Mouse (Mus musculus): ENCODE data around the gene Depdc1b. TPM values are rescaled to one million over a fixed set of nuclear protein-coding genes. Genes with fewer than 3 reads are reported as not detected.

Depdc1b gene
- 6.0 and 6.9 TPM in 2 replicates for polyA plus RNA-seq (2015; fragmentation: Nextera tagmentation; extraction: Ambion mirVana)

DNA sequence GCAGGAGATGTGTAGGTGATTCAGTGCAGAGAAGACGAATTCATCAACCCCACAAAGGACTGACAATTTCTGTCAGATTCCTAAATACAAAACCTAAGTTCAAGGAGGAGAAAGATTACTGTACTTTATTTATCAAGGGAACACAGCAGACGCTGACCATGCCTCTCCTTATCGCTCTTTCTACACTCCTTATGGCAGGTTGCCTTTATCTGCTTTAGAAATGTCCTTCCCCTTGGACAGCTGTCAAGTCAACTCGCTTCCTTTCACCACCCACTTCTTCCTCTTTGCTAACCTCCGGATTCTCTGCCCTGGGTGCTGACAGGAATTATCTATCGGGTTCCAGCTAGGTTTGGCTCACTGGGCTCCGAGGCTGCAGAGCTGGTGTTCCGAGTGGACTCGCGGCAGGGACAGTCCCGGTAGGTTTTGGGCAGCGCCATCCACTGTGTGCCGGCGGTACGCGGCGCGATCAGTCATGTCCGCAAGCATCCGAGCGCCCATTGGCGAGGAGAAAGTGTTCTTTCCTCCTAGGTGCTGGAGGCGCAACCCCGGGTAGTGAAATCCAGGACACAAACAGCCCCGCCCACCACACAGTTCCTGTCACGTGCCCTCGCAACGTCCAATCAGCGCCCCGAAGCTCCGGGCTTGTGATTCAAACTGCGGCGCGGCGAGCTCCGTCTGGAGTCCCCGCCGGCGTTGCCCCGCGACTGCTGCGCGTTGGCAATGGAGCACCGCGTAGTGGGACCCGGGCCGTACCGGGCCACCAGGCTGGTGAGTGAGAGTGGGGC, at the start of gene Depdc1b:
TSS of gene Depdc1b (plus strand) at position 631 of the 785 bp plus-strand sequence.
- Histone ChIP-seq H3K9me3 (no peaks in the 10 kb centered on the region), H3K4me3 (peak within 1 kb of the TSS; percentile 77), H3K27ac (peak within 1 kb of the TSS; percentile 61; the same call in 1 of the 2 replicates), H3K9ac (peak within 1 kb of the TSS; percentile 62), H3K4me2 (peak within 1 kb of the TSS; percentile 95), H3K36me3 (no peaks in the 10 kb centered on the region), H3K4me1 (peaks cover 14% of the 10 kb centered on the region), H3K27me3 (no peaks in the 10 kb centered on the region)
- WGBS, result 2% methylated on average over 48 of the region's 48 CpGs
- peak; percentile 90 for ATAC-seq (ENCODE audit: insufficient number of reproducible peaks, low FRiP score, low TSS enrichment, low read depth)

DNA sequence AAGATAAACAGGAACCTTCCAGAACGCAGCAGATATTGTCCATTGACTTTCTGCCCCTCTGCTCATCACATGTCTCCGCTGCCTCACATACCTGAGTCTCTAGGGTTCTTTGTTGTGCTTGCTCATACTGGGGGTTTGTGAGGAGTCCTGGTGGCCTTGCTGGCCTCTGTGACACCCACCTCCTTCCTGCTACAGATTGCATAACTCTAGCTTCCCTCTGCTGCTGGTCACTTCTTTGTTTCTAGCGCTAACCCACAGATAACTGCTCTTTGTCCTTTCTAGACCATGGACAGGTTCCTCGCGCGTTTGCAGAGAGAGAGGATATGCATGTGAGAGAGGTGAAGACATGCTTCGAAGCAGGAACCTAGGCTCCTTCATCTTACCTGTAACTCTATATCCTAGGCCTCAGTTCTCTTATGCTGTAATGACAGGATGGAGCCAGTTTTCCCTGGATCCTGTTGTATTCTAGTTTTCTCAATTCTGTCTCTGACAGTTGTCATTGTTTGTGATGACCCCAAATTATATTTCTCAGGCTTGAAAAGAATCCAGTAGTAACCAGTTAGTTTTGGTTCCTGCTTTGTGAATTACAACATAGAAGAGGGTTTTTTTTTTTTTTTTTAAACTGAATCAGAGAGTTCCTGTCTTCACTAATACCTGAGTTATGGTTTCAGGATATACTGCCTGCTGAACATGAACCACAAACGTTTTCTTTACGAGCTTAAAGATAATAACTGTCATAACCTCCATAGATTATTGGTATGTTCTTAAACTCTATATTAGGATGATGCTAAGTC, 48.1 kb upstream of the Depdc1b start:
- H3K4me2 ChIP-seq, result no peak overlapping the region

DNA sequence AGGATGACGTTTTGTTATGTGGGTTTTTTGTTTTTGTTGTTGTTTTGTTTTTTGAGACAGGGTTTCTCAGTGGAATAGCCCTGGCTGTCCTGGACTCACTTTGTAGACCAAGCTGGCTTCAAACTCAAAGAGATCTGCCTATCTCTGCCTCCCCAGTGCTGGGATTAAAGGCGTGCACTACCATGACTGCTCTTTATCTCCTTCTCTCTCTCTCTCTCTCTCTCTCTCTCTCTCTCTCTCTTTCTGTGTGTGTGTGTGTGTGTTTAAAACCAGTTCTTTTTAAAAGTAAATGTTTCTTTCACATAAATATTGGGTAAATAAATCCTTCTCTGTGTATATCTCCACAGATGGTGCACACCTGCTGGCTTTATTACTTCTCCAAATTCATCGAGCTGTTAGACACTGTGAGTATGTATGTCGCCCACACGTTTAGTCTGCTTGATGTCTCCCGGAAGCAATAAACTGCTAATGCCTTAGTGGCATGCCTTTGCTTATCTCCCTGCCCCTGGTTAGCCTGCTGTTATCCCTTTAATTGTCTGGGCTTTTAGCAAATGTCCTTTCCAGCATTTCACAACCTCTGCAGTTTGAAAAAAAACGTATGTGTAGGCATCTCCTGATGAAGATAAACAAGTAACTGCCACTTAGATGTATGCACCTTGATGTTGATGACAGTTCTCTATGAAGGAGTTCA, 44.5 kb upstream of the Depdc1b start:
- H3K36me3 ChIP-seq, result no peaks in the 10 kb centered on the region
- ATAC-seq (ENCODE audit: insufficient number of reproducible peaks, low FRiP score, low TSS enrichment, low read depth), result no peak
- H3K9ac ChIP-seq, result no peak overlapping the region
- no peak overlapping the region for H3K4me3 ChIP-seq
- H3K9me3 ChIP-seq, result no peaks in the 10 kb centered on the region
- no peaks in the 10 kb centered on the region for H3K27me3 ChIP-seq
- no peak overlapping the region for H3K27ac ChIP-seq
- WGBS, result 25% methylated on average over 7 of the region's 7 CpGs
- H3K4me2 ChIP-seq, result no peak overlapping the region
- H3K4me1 ChIP-seq, result peaks cover 14% of the 10 kb centered on the region

More for the DNA sequence above, 48.1 kb upstream of the Depdc1b start:
- Histone ChIP-seq H3K27me3 (no peaks in the 10 kb centered on the region), H3K9me3 (no peaks in the 10 kb centered on the region), H3K36me3 (no peaks in the 10 kb centered on the region), H3K27ac (no peak overlapping the region), H3K9ac (no peak overlapping the region), H3K4me3 (no peak overlapping the region), H3K4me1 (peaks cover 11% of the 10 kb centered on the region)
- no peak for ATAC-seq (ENCODE audit: insufficient number of reproducible peaks, low FRiP score, low TSS enrichment, low read depth)
- WGBS, result 67% methylated on average over 9 of the region's 9 CpGs

DNA sequence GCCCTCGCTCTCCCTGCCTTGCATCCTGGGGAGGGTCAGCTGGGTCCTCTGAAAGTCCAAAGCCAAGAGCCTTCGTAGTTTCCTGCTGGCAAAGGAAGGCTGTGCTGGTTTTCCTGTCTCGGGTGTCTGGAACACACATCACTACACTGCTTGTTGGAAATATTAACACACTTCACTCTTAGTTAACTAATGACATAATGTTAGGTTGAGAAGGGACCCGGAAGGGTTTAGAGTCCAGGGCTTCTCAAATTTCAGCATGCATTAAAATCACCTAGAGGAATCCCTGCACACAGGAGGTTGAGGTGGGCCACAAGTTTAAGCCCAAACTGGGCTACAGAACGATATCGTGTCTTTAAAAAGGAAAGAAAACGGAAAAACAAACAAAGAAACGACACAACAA, 43.8 kb upstream of the Depdc1b start:
- Histone ChIP-seq H3K27ac (no peak overlapping the region), H3K36me3 (no peaks in the 10 kb centered on the region), H3K9ac (no peak overlapping the region), H3K4me3 (no peak overlapping the region), H3K4me1 (peaks cover 14% of the 10 kb centered on the region), H3K9me3 (no peaks in the 10 kb centered on the region), H3K27me3 (no peaks in the 10 kb centered on the region), H3K4me2 (no peak overlapping the region)
- 38% methylated on average over 8 of the region's 8 CpGs for WGBS
- ATAC-seq (ENCODE audit: insufficient number of reproducible peaks, low FRiP score, low TSS enrichment, low read depth), result no peak

GRCm38 (mm10) chr13:108273034-108273433, 43.1 kb upstream of the Depdc1b start:
- H3K27ac ChIP-seq, result no peak overlapping the region
- ATAC-seq (ENCODE audit: insufficient number of reproducible peaks, low FRiP score, low TSS enrichment, low read depth), result no peak
- no peaks in the 10 kb centered on the region for H3K36me3 ChIP-seq
- WGBS, result 35% methylated on average over 15 of the region's 15 CpGs
- peaks cover 14% of the 10 kb centered on the region for H3K4me1 ChIP-seq
- H3K9me3 ChIP-seq, result no peaks in the 10 kb centered on the region
- no peak overlapping the region for H3K9ac ChIP-seq
- H3K4me3 ChIP-seq, result no peak overlapping the region
- peak overlapping the region; percentile 19; the same call in 1 of the 2 replicates for H3K4me2 ChIP-seq
- H3K27me3 ChIP-seq, result no peaks in the 10 kb centered on the region

- H3K9me3 ChIP-seq, result no peaks in the 10 kb centered on the region
- 36% methylated on average over 5 of the region's 5 CpGs for WGBS
- ATAC-seq (ENCODE audit: insufficient number of reproducible peaks, low FRiP score, low TSS enrichment, low read depth), result no peak
- H3K36me3 ChIP-seq, result no peaks in the 10 kb centered on the region
- 0 out of 2 replicates have a peak overlapping the region, but pooled peaks have one; percentile 19 for H3K4me2 ChIP-seq
- peaks cover 14% of the 10 kb centered on the region for H3K4me1 ChIP-seq
- no peak overlapping the region for H3K9ac ChIP-seq
- no peak overlapping the region for H3K27ac ChIP-seq
- no peak overlapping the region for H3K4me3 ChIP-seq
- no peaks in the 10 kb centered on the region for H3K27me3 ChIP-seq
Observed at GRCm38 (mm10) chr13:108273456-108273855, 42.7 kb upstream of the Depdc1b start.

DNA sequence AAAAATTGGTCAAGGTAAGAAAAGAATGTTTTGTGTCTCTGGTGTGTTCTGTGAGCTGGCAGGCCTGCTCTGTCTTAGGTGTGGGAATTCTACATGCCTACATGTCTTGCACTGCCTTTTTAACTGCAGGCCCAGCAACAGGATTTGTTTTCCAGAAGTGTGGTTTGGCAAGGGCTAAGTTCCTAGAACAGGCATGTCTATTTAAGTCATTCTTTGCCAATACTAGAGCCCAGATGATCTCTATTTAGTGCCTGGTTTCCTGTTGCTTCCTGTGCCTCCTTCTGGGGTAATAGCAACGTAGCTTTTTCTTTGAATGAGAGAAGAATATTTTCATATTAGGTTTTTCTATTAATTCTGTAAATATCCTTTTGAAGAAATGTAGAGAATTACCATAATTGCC, 39.6 kb upstream of the Depdc1b start:
- 19% methylated on average over 1 of the region's 1 CpGs for WGBS
- H3K4me3 ChIP-seq, result no peak overlapping the region
- H3K4me2 ChIP-seq, result no peak overlapping the region
- H3K27me3 ChIP-seq, result no peaks in the 10 kb centered on the region
- ATAC-seq (ENCODE audit: insufficient number of reproducible peaks, low FRiP score, low TSS enrichment, low read depth), result no peak
- H3K27ac ChIP-seq, result no peak overlapping the region
- no peak overlapping the region for H3K9ac ChIP-seq
- no peaks in the 10 kb centered on the region for H3K36me3 ChIP-seq
- H3K9me3 ChIP-seq, result no peaks in the 10 kb centered on the region
- H3K4me1 ChIP-seq, result peaks cover 14% of the 10 kb centered on the region

GRCm38 (mm10) chr13:108277320-108277719, 38.8 kb upstream of the Depdc1b start:
- no peaks in the 10 kb centered on the region for H3K36me3 ChIP-seq
- H3K4me2 ChIP-seq, result no peak overlapping the region
- H3K9ac ChIP-seq, result no peak overlapping the region
- H3K4me3 ChIP-seq, result no peak overlapping the region
- WGBS, result 77% methylated on average over 7 of the region's 7 CpGs
- no peak overlapping the region for H3K27ac ChIP-seq
- H3K9me3 ChIP-seq, result no peaks in the 10 kb centered on the region
- H3K4me1 ChIP-seq, result peaks cover 10% of the 10 kb centered on the region
- ATAC-seq (ENCODE audit: insufficient number of reproducible peaks, low FRiP score, low TSS enrichment, low read depth), result no peak
- H3K27me3 ChIP-seq, result no peaks in the 10 kb centered on the region

DNA sequence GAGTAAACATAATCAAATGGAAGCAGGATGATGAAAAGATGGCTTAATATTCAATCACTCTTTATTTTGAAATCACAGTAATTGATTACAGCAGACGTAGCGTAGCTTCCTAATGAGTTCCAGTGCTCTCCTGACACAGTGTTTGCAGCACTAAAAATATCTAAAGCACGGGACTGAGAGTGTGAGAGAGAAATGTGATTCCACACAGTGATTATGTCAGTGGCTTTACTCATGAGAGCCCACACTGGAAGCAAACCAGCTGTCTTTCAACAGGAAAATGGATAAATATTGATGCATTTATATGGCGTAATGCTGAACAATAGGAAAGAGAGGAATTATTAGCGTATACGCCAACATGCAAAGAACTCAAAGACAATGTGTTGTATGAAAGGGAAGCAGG, 37.5 kb upstream of the Depdc1b start:
- WGBS, result 48% methylated on average over 6 of the region's 6 CpGs
- ATAC-seq (ENCODE audit: insufficient number of reproducible peaks, low FRiP score, low TSS enrichment, low read depth), result no peak

DNA sequence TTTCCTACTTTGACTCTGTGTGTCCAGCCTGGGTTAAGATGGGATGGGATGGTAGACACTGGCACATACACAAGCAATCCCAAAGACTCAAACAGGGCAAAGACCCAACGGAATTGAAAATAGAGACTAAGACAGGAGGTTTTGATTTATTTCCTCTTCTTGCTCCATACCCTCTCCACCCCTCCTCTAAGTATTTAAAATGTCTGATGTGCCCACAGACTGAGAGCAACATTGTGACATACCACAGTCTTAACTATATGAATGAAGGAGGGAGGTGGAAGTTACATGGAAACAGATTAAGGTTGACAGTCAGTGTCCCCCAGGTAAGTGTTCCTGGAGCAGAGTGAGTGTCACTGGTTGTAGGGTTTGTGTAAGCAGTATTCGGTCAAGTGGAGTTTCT, 31.8 kb upstream of the Depdc1b start:
- H3K9me3 ChIP-seq, result no peaks in the 10 kb centered on the region
- H3K27ac ChIP-seq, result no peak overlapping the region
- H3K4me3 ChIP-seq, result no peak overlapping the region
- no peaks in the 10 kb centered on the region for H3K27me3 ChIP-seq
- H3K4me1 ChIP-seq, result no peaks in the 10 kb centered on the region
- no peak for ATAC-seq (ENCODE audit: insufficient number of reproducible peaks, low FRiP score, low TSS enrichment, low read depth)
- H3K9ac ChIP-seq, result no peak overlapping the region
- no peaks in the 10 kb centered on the region for H3K36me3 ChIP-seq
- WGBS, result 84% methylated on average over 2 of the region's 2 CpGs
- no peak overlapping the region for H3K4me2 ChIP-seq

More for the DNA sequence above, 37.5 kb upstream of the Depdc1b start:
- no peaks in the 10 kb centered on the region for H3K4me1 ChIP-seq
- no peaks in the 10 kb centered on the region for H3K27me3 ChIP-seq
- H3K9ac ChIP-seq, result no peak overlapping the region
- no peak overlapping the region for H3K4me3 ChIP-seq
- no peaks in the 10 kb centered on the region for H3K9me3 ChIP-seq
- no peaks in the 10 kb centered on the region for H3K36me3 ChIP-seq
- H3K4me2 ChIP-seq, result no peak overlapping the region
- no peak overlapping the region for H3K27ac ChIP-seq

DNA sequence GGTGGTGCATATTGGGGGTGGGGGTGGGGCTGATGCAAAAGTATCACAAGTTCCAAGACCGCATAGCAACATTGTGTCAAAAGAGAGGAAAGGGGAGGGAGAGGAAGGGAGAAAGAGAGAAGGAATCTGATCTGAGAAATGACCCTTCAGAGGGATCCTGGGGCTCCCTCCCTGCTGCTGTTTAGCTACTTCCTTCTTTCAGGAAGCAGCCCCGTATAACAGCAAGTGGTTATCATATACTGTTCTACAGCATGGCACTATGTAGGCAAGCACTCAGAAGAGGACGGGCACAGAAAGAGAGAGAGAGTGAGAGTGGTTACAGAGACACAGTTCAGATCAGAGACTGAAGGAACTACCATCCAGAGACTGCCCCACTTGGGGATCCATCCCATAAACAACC, 28.2 kb upstream of the Depdc1b start:
- H3K27ac ChIP-seq, result no peak overlapping the region
- no peaks in the 10 kb centered on the region for H3K4me1 ChIP-seq
- no peaks in the 10 kb centered on the region for H3K36me3 ChIP-seq
- H3K9ac ChIP-seq, result no peak overlapping the region
- no peak overlapping the region for H3K4me2 ChIP-seq
- no peaks in the 10 kb centered on the region for H3K9me3 ChIP-seq
- WGBS, result 58% methylated on average over 3 of the region's 3 CpGs
- no peaks in the 10 kb centered on the region for H3K27me3 ChIP-seq
- H3K4me3 ChIP-seq, result no peak overlapping the region
- no peak for ATAC-seq (ENCODE audit: insufficient number of reproducible peaks, low FRiP score, low TSS enrichment, low read depth)

Measured in limb, embryonic 15.5 days (tissue).